Comparison of ENCODE assay signal across 19 mouse cellular contexts in genomic region chr13:24546801-24547459, GRCm38 (mm10). TPM values are rescaled to one million over a fixed set of nuclear protein-coding genes. Genes with fewer than 3 reads are reported as not detected.
A peak's percentile ranks its signal among the peaks of the same experiment; 100 is the strongest.
DNase-seq lines count a peak whose midpoint lies in the region; ATAC-seq lines count a peak whose summit lies in the region.
"Had no signal": no experiment of that assay in that cellular context is flagged by ENCODE, and none has a peak within 500 bp of the region (broad histone marks: within the 10 kb centered on the region; RNA-seq: fewer than 3 reads in every experiment).

No protein-coding gene starts in this region.

- no peaks in the 10 kb centered on the region for H3K27me3 ChIP-seq in midbrain, embryonic 11.5 days (ENCODE audit: control insufficient read depth, insufficient read depth, low read length)
- H3K27me3 ChIP-seq: forebrain, embryonic 13.5 days; hindbrain, embryonic 15.5 days; megakaryocyte, embryonic 14.5 days; neural tube, embryonic 12.5 days had no signal

- peak; percentile 90 for ATAC-seq in CD4-positive, CD25-positive, alpha-beta regulatory T cell, adult 4 months
- no peak for ATAC-seq in midbrain, embryonic 11.5 days (ENCODE audit: low FRiP score)
- ATAC-seq: forebrain, embryonic 13.5 days had no signal

- no peak overlapping the region for H3K9ac ChIP-seq in midbrain, embryonic 11.5 days (ENCODE audit: low read length)
- H3K9ac ChIP-seq: forebrain, embryonic 13.5 days; hindbrain, embryonic 15.5 days; neural tube, embryonic 12.5 days had no signal

- H3K36me3 ChIP-seq in midbrain, embryonic 11.5 days (ENCODE audit: control insufficient read depth, insufficient read depth, low read length), result no peaks in the 10 kb centered on the region
- H3K36me3 ChIP-seq: G1E; hindbrain, embryonic 15.5 days; neural tube, embryonic 12.5 days had no signal

- 86% methylated on average over 12 of the region's 12 CpGs for WGBS in midbrain, embryonic 11.5 days

- H3K4me3 ChIP-seq in midbrain, embryonic 11.5 days (ENCODE audit: low read depth, low read length), result no peak overlapping the region
- H3K4me3 ChIP-seq: forebrain, embryonic 13.5 days; hindbrain, embryonic 15.5 days; megakaryocyte, embryonic 14.5 days; neural tube, embryonic 12.5 days had no signal

- no peaks in the 10 kb centered on the region for H3K9me3 ChIP-seq in midbrain, embryonic 11.5 days (ENCODE audit: control insufficient read depth, low read length)
- H3K9me3 ChIP-seq: forebrain, embryonic 13.5 days; G1E; hindbrain, embryonic 15.5 days; megakaryocyte, embryonic 14.5 days; neural tube, embryonic 12.5 days had no signal

- no peak overlapping the region for H3K4me2 ChIP-seq in midbrain, embryonic 11.5 days
- H3K4me2 ChIP-seq: forebrain, embryonic 13.5 days; hindbrain, embryonic 15.5 days; neural tube, embryonic 12.5 days had no signal

- peak; percentile 4 for DNase-seq in kidney, adult 11 months
- DNase-seq in kidney, postnatal 4 days, result no peak
- DNase-seq in induced T-regulatory cell, adult 2 months (ENCODE audit: low read depth), result peak; percentile 93
- DNase-seq in thymus, postnatal 10 days (ENCODE audit: low spot score in 2 of 2), result peak; percentile 41 to 51
- no peak for DNase-seq in ovary, postnatal 14 days (ENCODE audit: low spot score)
- no peak for DNase-seq in gastrocnemius, postnatal 10 days
- DNase-seq in midbrain, embryonic 11.5 days (ENCODE audit: low spot score, missing footprints), result no peak
- DNase-seq: B cell, adult 2 months; cerebellum, adult 9-11 months; heart, adult 18-20 months; kidney, adult 18-20 months; kidney, postnatal 14 days; right cerebral cortex, postnatal 14 days had no signal

- H3K27ac ChIP-seq in midbrain, embryonic 11.5 days (ENCODE audit: low read depth, low read length), result no peak overlapping the region
- H3K27ac ChIP-seq: forebrain, embryonic 13.5 days; hindbrain, embryonic 15.5 days; neural tube, embryonic 12.5 days had no signal

- peaks cover 3% of the 10 kb centered on the region; the same call in 1 of the 2 replicates for H3K4me1 ChIP-seq in midbrain, embryonic 11.5 days (ENCODE audit: control insufficient read depth, insufficient read depth, low read length)
- H3K4me1 ChIP-seq: neural tube, embryonic 12.5 days had no signal

RNA-seq across cellular contexts. Expression of gene Ripor2, which starts 35.1 kb away (rescaled TPM):
- 100 to 1,000 TPM; 228 to 281 TPM for polyA plus RNA-seq in CD4-positive, CD25-positive, alpha-beta regulatory T cell, adult 4 months (2017; shearing (Covaris generic))
- 10 to 100 TPM; 10.2 to 11.9 TPM for total RNA-seq in gastrocnemius, postnatal 10 days (2021)
- polyA plus RNA-seq in midbrain, embryonic 11.5 days (2014; fragmentation: Nextera tagmentation; extraction: Ambion mirVana), result 9.2 and 11.1 TPM in 2 replicates
- polyA plus RNA-seq: G1E had no signal

Comparison
In these comparisons a context has a peak if more than half of its experiments do, and no peak if none do; other contexts are left out.
1. DNase-seq: peak in kidney, adult 11 months (single experiment), induced T-regulatory cell, adult 2 months (single experiment) and thymus, postnatal 10 days (2 of 2); none in kidney, postnatal 4 days (0 of 2), ovary, postnatal 14 days (single experiment), gastrocnemius, postnatal 10 days (single experiment) and midbrain, embryonic 11.5 days (single experiment).
2. RNA of gene Ripor2, which starts 35.1 kb away (polyA plus RNA-seq): 228 to 281 TPM in CD4-positive, CD25-positive, alpha-beta regulatory T cell, adult 4 months; 9.2 to 11.1 TPM in midbrain, embryonic 11.5 days; every median in the first group is over 10 times any median in the second.